Mouse (Mus musculus): ENCODE measurements around the gene Cntnap2. TPM values are rescaled to one million over a fixed set of nuclear protein-coding genes. Genes with fewer than 3 reads are reported as not detected.

Gene Cntnap2
- polyA plus RNA-seq, 1 experiment = not detected

GRCm38 (mm10) chr6:47255270-47255669 is 2196.1 kb downstream of the Cntnap2 start:
- Histone ChIP-seq H3K79me2 (ENCODE audit: control insufficient read depth, insufficient read depth) (no peaks in the 10 kb centered on the region), H3K4me2 (ENCODE audit: low read depth) (no peak overlapping the region), H3ac (ENCODE audit: control insufficient read depth, insufficient read length) (no peak overlapping the region), H3K27me3 (ENCODE audit: control insufficient read depth, insufficient read depth, insufficient read length) (no peaks in the 10 kb centered on the region), H3K4me3 (no peak overlapping the region), H3K36me3 (ENCODE audit: control insufficient read depth, insufficient read depth) (no peaks in the 10 kb centered on the region)
- no peak for TF ChIP-seq POLR2A (IDR thresholded peaks at IDR 0.05; ENCODE audit: insufficient read length, low read depth)
- no peak for TF ChIP-seq MAX (IDR thresholded peaks at IDR 0.05; ENCODE audit: low read depth)
- TF ChIP-seq POLR2AphosphoS2 (IDR thresholded peaks at IDR 0.05; ENCODE audit: insufficient read length, low read depth) = no peak
- no peak for TF ChIP-seq CEBPB (IDR thresholded peaks at IDR 0.05; ENCODE audit: insufficient read depth, poor library complexity, severe bottlenecking)
- no peak for TF ChIP-seq REST (IDR thresholded peaks at IDR 0.05; ENCODE audit: insufficient read depth, insufficient read length)
- no peak for TF ChIP-seq TCF3 (IDR thresholded peaks at IDR 0.05; ENCODE audit: insufficient read length, low read depth)
- TF ChIP-seq E2F4 (IDR thresholded peaks at IDR 0.05; ENCODE audit: insufficient read depth) = no peak
- no peak for TF ChIP-seq TCF12 (IDR thresholded peaks at IDR 0.05; ENCODE audit: insufficient read depth, poor library complexity, severe bottlenecking)
- TF ChIP-seq MYOG (IDR thresholded peaks at IDR 0.05; ENCODE audit: control insufficient read depth in 1 of 3, insufficient read depth in 1 of 3, insufficient read length in 2 of 3, low read depth in 2 of 3) = no peak

DNA sequence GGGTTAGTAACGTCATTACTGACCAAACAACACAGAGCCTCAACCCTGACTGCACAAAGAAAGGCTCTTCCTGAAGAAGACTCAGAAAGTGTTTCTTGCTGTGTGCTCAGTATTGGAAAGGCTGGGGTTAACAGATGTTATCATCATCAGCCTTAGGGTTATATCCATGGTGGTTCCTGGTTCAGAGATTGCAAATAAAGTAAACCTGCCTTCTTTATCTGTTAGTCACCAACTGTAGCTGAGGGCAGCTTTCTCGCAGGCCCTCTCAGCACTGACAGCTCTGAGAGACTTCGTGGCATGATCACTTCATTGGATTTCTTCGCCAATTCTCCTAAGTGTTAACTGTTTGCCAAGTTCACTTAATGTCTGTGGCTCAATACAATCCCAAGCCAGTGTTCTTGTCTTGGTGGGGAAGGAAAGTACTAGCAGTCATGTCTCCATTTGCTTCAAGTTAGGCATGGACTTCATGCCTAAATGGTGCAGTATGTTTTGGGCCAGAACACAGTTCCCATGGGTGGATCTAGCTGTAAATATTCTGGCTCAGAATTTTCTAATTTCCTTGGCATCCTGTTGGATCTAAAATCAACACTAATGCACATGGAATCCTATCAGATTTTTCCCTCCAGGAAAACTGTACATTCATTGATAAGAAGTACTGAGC is 2197.2 kb downstream of the Cntnap2 start:
- H3K4me3 ChIP-seq = no peak overlapping the region
- no peaks in the 10 kb centered on the region for H3K79me2 ChIP-seq (ENCODE audit: control insufficient read depth, insufficient read depth)
- no peak overlapping the region for H3ac ChIP-seq (ENCODE audit: control insufficient read depth, insufficient read length)
- TF ChIP-seq MYOD1 (IDR thresholded peaks at IDR 0.05; ENCODE audit: control insufficient read depth in 1 of 3, insufficient read length in 2 of 3, low read depth in 2 of 3) (no peak), MAX (IDR thresholded peaks at IDR 0.05; ENCODE audit: low read depth) (no peak), E2F4 (IDR thresholded peaks at IDR 0.05; ENCODE audit: insufficient read depth) (no peak), POLR2A (IDR thresholded peaks at IDR 0.05; ENCODE audit: insufficient read length, low read depth) (no peak), CEBPB (IDR thresholded peaks at IDR 0.05; ENCODE audit: insufficient read depth, poor library complexity, severe bottlenecking) (no peak), USF1 (IDR thresholded peaks at IDR 0.05; ENCODE audit: low read depth) (no peak), POLR2AphosphoS2 (IDR thresholded peaks at IDR 0.05; ENCODE audit: insufficient read length, low read depth) (no peak), TCF12 (IDR thresholded peaks at IDR 0.05; ENCODE audit: insufficient read depth, poor library complexity, severe bottlenecking) (no peak), MYOG (IDR thresholded peaks at IDR 0.05; ENCODE audit: control insufficient read depth in 1 of 3, insufficient read depth in 1 of 3, insufficient read length in 2 of 3, low read depth in 2 of 3) (no peak), SRF (IDR thresholded peaks at IDR 0.05; ENCODE audit: control insufficient read depth, insufficient read length, low read depth) (no peak), REST (IDR thresholded peaks at IDR 0.05; ENCODE audit: insufficient read depth, insufficient read length) (no peak), TCF3 (IDR thresholded peaks at IDR 0.05; ENCODE audit: insufficient read length, low read depth) (no peak)
- H3K36me3 ChIP-seq (ENCODE audit: control insufficient read depth, insufficient read depth) = no peaks in the 10 kb centered on the region
- H3K27me3 ChIP-seq (ENCODE audit: control insufficient read depth, insufficient read depth, insufficient read length) = no peaks in the 10 kb centered on the region
- H3K4me2 ChIP-seq (ENCODE audit: low read depth) = no peak overlapping the region

DNA sequence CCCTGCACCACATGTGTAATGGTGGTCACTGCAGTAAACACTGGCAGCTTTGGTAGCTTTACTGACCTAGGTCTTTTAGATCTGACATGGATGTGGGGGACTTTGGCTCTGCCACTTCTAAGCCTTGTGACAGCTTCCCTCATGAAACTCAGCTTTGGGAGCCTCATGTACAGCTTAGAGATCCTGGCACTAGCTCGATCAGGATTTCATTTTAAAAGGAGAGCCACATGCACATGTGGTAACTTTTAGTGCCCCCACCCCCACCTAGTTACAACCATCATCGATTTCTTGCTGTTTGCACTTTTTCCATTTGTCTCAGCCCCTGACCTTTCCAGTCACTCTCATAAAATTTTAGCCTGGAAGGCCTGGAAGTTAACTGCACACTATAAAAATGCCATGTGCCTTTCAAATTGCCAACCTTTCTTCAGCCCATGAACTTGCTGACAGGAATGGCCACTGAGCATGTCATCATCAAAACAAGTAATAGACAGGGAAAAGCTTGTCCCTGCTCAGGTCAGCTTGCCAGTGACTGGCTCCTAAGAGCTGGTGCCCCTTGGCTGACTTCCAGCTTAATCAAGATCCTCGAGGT is 2197.9 kb downstream of the Cntnap2 start:
- no peak for TF ChIP-seq MAX (IDR thresholded peaks at IDR 0.05; ENCODE audit: low read depth)
- no peak for TF ChIP-seq TCF3 (IDR thresholded peaks at IDR 0.05; ENCODE audit: insufficient read length, low read depth)
- TF ChIP-seq REST (IDR thresholded peaks at IDR 0.05; ENCODE audit: insufficient read depth, insufficient read length) = no peak
- no peak for TF ChIP-seq POLR2AphosphoS2 (IDR thresholded peaks at IDR 0.05; ENCODE audit: insufficient read length, low read depth)
- Histone ChIP-seq H3K4me3 (no peak overlapping the region), H3K79me2 (ENCODE audit: control insufficient read depth, insufficient read depth) (no peaks in the 10 kb centered on the region), H3K4me2 (ENCODE audit: low read depth) (no peak overlapping the region), H3K27me3 (ENCODE audit: control insufficient read depth, insufficient read depth, insufficient read length) (no peaks in the 10 kb centered on the region), H3ac (ENCODE audit: control insufficient read depth, insufficient read length) (no peak overlapping the region), H3K36me3 (ENCODE audit: control insufficient read depth, insufficient read depth) (no peaks in the 10 kb centered on the region)

GRCm38 (mm10) chr6:47259626-47260114 is 2200.5 kb downstream of the Cntnap2 start:
- Histone ChIP-seq H3K27me3 (ENCODE audit: control insufficient read depth, insufficient read depth, insufficient read length) (no peaks in the 10 kb centered on the region), H3ac (ENCODE audit: control insufficient read depth, insufficient read length) (no peak overlapping the region), H3K79me2 (ENCODE audit: control insufficient read depth, insufficient read depth) (no peaks in the 10 kb centered on the region), H3K36me3 (ENCODE audit: control insufficient read depth, insufficient read depth) (no peaks in the 10 kb centered on the region), H3K4me3 (no peak overlapping the region), H3K4me2 (ENCODE audit: low read depth) (no peak overlapping the region)
- TF ChIP-seq MAX (IDR thresholded peaks at IDR 0.05; ENCODE audit: low read depth) (no peak), E2F4 (IDR thresholded peaks at IDR 0.05; ENCODE audit: insufficient read depth) (no peak), POLR2A (IDR thresholded peaks at IDR 0.05; ENCODE audit: insufficient read length, low read depth) (no peak), CEBPB (IDR thresholded peaks at IDR 0.05; ENCODE audit: insufficient read depth, poor library complexity, severe bottlenecking) (no peak), USF1 (IDR thresholded peaks at IDR 0.05; ENCODE audit: low read depth) (no peak), REST (IDR thresholded peaks at IDR 0.05; ENCODE audit: insufficient read depth, insufficient read length) (no peak), TCF3 (IDR thresholded peaks at IDR 0.05; ENCODE audit: insufficient read length, low read depth) (no peak)

GRCm38 (mm10) chr6:47267236-47267635 is 2208.1 kb downstream of the Cntnap2 start:
- H3ac ChIP-seq (ENCODE audit: control insufficient read depth, insufficient read length) = no peak overlapping the region
- no peaks in the 10 kb centered on the region for H3K27me3 ChIP-seq (ENCODE audit: control insufficient read depth, insufficient read depth, insufficient read length)
- TF ChIP-seq TCF12 (IDR thresholded peaks at IDR 0.05; ENCODE audit: insufficient read depth, poor library complexity, severe bottlenecking) (no peak), SRF (IDR thresholded peaks at IDR 0.05; ENCODE audit: control insufficient read depth, insufficient read length, low read depth) (no peak), USF1 (IDR thresholded peaks at IDR 0.05; ENCODE audit: low read depth) (no peak), POLR2AphosphoS2 (IDR thresholded peaks at IDR 0.05; ENCODE audit: insufficient read length, low read depth) (no peak), CEBPB (IDR thresholded peaks at IDR 0.05; ENCODE audit: insufficient read depth, poor library complexity, severe bottlenecking) (no peak)
- no peak overlapping the region for H3K4me3 ChIP-seq
- no peak overlapping the region for H3K4me2 ChIP-seq (ENCODE audit: low read depth)
- no peaks in the 10 kb centered on the region for H3K36me3 ChIP-seq (ENCODE audit: control insufficient read depth, insufficient read depth)
- no peaks in the 10 kb centered on the region for H3K79me2 ChIP-seq (ENCODE audit: control insufficient read depth, insufficient read depth)
